Mouse (Mus musculus): ENCODE measurements at regions not wholly inside any gene's neighbourhood (a gene's known extent, or its start where the extent isn't known, plus 50 kb on each side); places are given as distances from the start of the nearest gene placed in this dataset.

- WGBS, result 74% methylated on average over 1 of the region's 1 CpGs
- TF ChIP-seq CTCF (IDR thresholded peaks at IDR 0.05; ENCODE audit: low read depth) (no peak), EP300 (IDR thresholded peaks at IDR 0.05; ENCODE audit: low read depth) (no peak)
- no peak overlapping the region for H3K4me2 ChIP-seq (ENCODE audit: low read depth, low read length)
Measured at GRCm38 (mm10) chr3:146342727-146343126, 61.7 kb upstream of the Ssx2ip start.

DNA sequence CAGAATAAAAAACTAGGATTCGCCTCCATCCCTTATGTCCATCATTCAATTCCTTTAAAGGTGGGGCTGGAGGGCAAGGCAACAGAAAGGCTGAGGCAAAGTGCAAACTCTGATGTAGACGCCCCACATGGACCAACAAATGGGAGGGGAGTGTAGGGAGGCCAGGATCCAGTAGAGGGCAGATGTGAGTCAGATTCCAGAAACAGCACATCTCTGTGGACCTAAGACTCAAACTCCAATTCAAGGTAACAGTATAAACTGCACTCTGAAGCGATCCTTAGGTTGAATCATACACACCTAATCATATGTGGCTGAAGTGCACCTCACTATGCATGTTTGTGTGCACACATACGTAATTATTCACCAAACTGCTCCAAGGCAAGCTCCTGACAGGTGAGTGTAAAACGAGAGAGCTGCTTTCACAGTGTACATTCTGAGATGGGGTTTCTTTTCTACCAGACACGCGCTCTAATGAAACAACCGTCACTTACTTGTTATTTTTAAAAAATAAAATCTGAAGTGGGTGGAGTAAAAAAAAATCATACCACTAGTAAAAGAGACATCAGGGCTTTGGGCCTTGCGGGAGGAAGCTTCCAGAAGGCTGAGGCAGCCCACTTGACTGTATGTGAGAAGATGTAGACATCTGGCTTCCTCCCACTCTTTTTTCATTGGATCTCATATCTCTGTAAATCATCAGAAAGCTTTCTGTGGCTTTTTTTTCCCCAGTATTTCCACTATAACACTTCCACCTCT, 60.6 kb upstream of the Ssx2ip start:
- Histone ChIP-seq H3K36me3 (replicated peaks; ENCODE audit: control insufficient read depth, insufficient read depth, low read length) (no peaks in the 10 kb centered on the region), H3K9me3 (replicated peaks; ENCODE audit: control insufficient read depth, low read length) (no peaks in the 10 kb centered on the region), H3K4me1 (ENCODE audit: control insufficient read depth, insufficient read depth) (no peaks in the 10 kb centered on the region), H3K27ac (ENCODE audit: low read depth) (no peak overlapping the region), H3K4me3 (ENCODE audit: low read depth, low read length) (no peak overlapping the region), H3K27me3 (ENCODE audit: control insufficient read depth, insufficient read depth, low read length) (no peaks in the 10 kb centered on the region), H3K9ac (replicated peaks; ENCODE audit: low read depth, low read length) (no peak overlapping the region), H3K4me2 (ENCODE audit: low read depth, low read length) (no peak overlapping the region)
- TF ChIP-seq EP300 (IDR thresholded peaks at IDR 0.05; ENCODE audit: low read depth) (no peak), CTCF (IDR thresholded peaks at IDR 0.05; ENCODE audit: low read depth) (peak; percentile 75)
- peak; percentile 47 for ATAC-seq (ENCODE audit: insufficient read depth, low read depth)
- 56% methylated on average over 9 of the region's 9 CpGs for WGBS
- DNase-seq (ENCODE audit: low spot score), result peak; percentile 43

More at GRCm38 (mm10) chr3:146342727-146343126, 61.7 kb upstream of the Ssx2ip start:
- DNase-seq (ENCODE audit: low spot score) (no peak), ATAC-seq (ENCODE audit: insufficient read depth, low read depth) (no peak)
- no peaks in the 10 kb centered on the region for H3K9me3 ChIP-seq (replicated peaks; ENCODE audit: control insufficient read depth, low read length)
- no peak overlapping the region for H3K9ac ChIP-seq (replicated peaks; ENCODE audit: low read depth, low read length)
- H3K4me3 ChIP-seq (ENCODE audit: low read depth, low read length), result no peak overlapping the region
- H3K27ac ChIP-seq (ENCODE audit: low read depth), result no peak overlapping the region
- no peaks in the 10 kb centered on the region for H3K27me3 ChIP-seq (ENCODE audit: control insufficient read depth, insufficient read depth, low read length)
- H3K4me1 ChIP-seq (ENCODE audit: control insufficient read depth, insufficient read depth), result no peaks in the 10 kb centered on the region
- no peaks in the 10 kb centered on the region for H3K36me3 ChIP-seq (replicated peaks; ENCODE audit: control insufficient read depth, insufficient read depth, low read length)

- Histone ChIP-seq H3K36me3 (replicated peaks; ENCODE audit: control insufficient read depth, insufficient read depth, low read length) (no peaks in the 10 kb centered on the region), H3K4me3 (ENCODE audit: low read depth, low read length) (no peak overlapping the region), H3K9me3 (replicated peaks; ENCODE audit: control insufficient read depth, low read length) (no peaks in the 10 kb centered on the region), H3K27ac (ENCODE audit: low read depth) (no peak overlapping the region), H3K4me2 (ENCODE audit: low read depth, low read length) (no peak overlapping the region), H3K27me3 (ENCODE audit: control insufficient read depth, insufficient read depth, low read length) (no peaks in the 10 kb centered on the region), H3K4me1 (ENCODE audit: control insufficient read depth, insufficient read depth) (no peaks in the 10 kb centered on the region), H3K9ac (replicated peaks; ENCODE audit: low read depth, low read length) (no peak overlapping the region)
- TF ChIP-seq CTCF (IDR thresholded peaks at IDR 0.05; ENCODE audit: low read depth) (no peak), EP300 (IDR thresholded peaks at IDR 0.05; ENCODE audit: low read depth) (no peak)
- ATAC-seq (ENCODE audit: insufficient read depth, low read depth), result no peak
- 82% methylated on average over 11 of the region's 11 CpGs for WGBS
- no peak for DNase-seq (ENCODE audit: low spot score)
Measured at GRCm38 (mm10) chr3:146344402-146345025, 59.9 kb upstream of the Ssx2ip start.

- Histone ChIP-seq H3K4me3 (ENCODE audit: low read depth, low read length) (peak overlapping the region; percentile 24), H3K4me2 (ENCODE audit: low read depth, low read length) (peak overlapping the region; percentile 51), H3K27ac (ENCODE audit: low read depth) (no peak overlapping the region), H3K36me3 (replicated peaks; ENCODE audit: control insufficient read depth, insufficient read depth, low read length) (no peaks in the 10 kb centered on the region), H3K27me3 (ENCODE audit: control insufficient read depth, insufficient read depth, low read length) (no peaks in the 10 kb centered on the region), H3K9me3 (replicated peaks; ENCODE audit: control insufficient read depth, low read length) (no peaks in the 10 kb centered on the region), H3K9ac (replicated peaks; ENCODE audit: low read depth, low read length) (no peak overlapping the region), H3K4me1 (ENCODE audit: control insufficient read depth, insufficient read depth) (no peaks in the 10 kb centered on the region)
- no peak for TF ChIP-seq EP300 (IDR thresholded peaks at IDR 0.05; ENCODE audit: low read depth)
- peak; percentile 94 for TF ChIP-seq CTCF (IDR thresholded peaks at IDR 0.05; ENCODE audit: low read depth)
- ATAC-seq (ENCODE audit: insufficient read depth, low read depth), result peak; percentile 79
- WGBS, result 9% methylated on average over 18 of the region's 18 CpGs
- DNase-seq (ENCODE audit: low spot score), result peak; percentile 52
Measured at GRCm38 (mm10) chr3:146345308-146345780, 59.1 kb upstream of the Ssx2ip start.

- Histone ChIP-seq H3K9ac (replicated peaks; ENCODE audit: low read depth, low read length) (no peak overlapping the region), H3K4me2 (ENCODE audit: low read depth, low read length) (no peak overlapping the region), H3K27ac (ENCODE audit: low read depth) (no peak overlapping the region), H3K36me3 (replicated peaks; ENCODE audit: control insufficient read depth, insufficient read depth, low read length) (no peaks in the 10 kb centered on the region), H3K27me3 (ENCODE audit: control insufficient read depth, insufficient read depth, low read length) (no peaks in the 10 kb centered on the region), H3K9me3 (replicated peaks; ENCODE audit: control insufficient read depth, low read length) (no peaks in the 10 kb centered on the region), H3K4me3 (ENCODE audit: low read depth, low read length) (no peak overlapping the region), H3K4me1 (ENCODE audit: control insufficient read depth, insufficient read depth) (no peaks in the 10 kb centered on the region)
- no peak for TF ChIP-seq CTCF (IDR thresholded peaks at IDR 0.05; ENCODE audit: low read depth)
- no peak for TF ChIP-seq EP300 (IDR thresholded peaks at IDR 0.05; ENCODE audit: low read depth)
- ATAC-seq (ENCODE audit: insufficient read depth, low read depth), result no peak
- no peak for DNase-seq (ENCODE audit: low spot score)
- 79% methylated on average over 4 of the region's 4 CpGs for WGBS
Measured at GRCm38 (mm10) chr3:146345946-146346345, 58.5 kb upstream of the Ssx2ip start.
